Mouse (Mus musculus) hindbrain, embryonic 11.5 days (tissue): ENCODE data around the gene Eln. TPM values are rescaled to one million over a fixed set of nuclear protein-coding genes. Genes with fewer than 3 reads are reported as not detected.

ENCODE experiments used
- ATAC-seq: fragments of 200-750 bp; cut with Nextera tagmentation; 2 replicates; pipeline ENCODE4 v1.8.0; 2017; ENCODE audit warnings: mild to moderate bottlenecking, moderate TSS enrichment, moderate library complexity; ENCODE audit not compliant: low FRiP score
- DNase-seq: peaks from one replicate; pipeline ENCODE4 v3.0.0-alpha.2; 2015; ENCODE audit warnings: low spot score
- H3K27ac ChIP-seq: fragments of 300-500 bp; sonication (generic); 2 replicates; pipeline ENCODE4 v1.5.1; 2014; ENCODE audit warnings: mild to moderate bottlenecking, low read depth, low read length
- H3K27me3 ChIP-seq: fragments of 300-500 bp; sonication (generic); 2 replicates; pipeline ENCODE4 v1.6.1; 2014; ENCODE audit warnings: mild to moderate bottlenecking, low read length, moderate library complexity, mixed read lengths; ENCODE audit not compliant: control insufficient read depth, insufficient read depth
- H3K36me3 ChIP-seq: fragments of 300-500 bp; sonication (generic); 2 replicates; pipeline ENCODE4 v1.6.1; 2014; ENCODE audit warnings: mild to moderate bottlenecking, low read length, moderate library complexity, mixed read lengths; ENCODE audit not compliant: control insufficient read depth, insufficient read depth
- H3K4me1 ChIP-seq: fragments of 300-500 bp; sonication (generic); replicated peaks from 2 replicates; pipeline ENCODE4 v1.6.1; 2014; ENCODE audit warnings: low read length, mixed read lengths; ENCODE audit not compliant: control insufficient read depth, insufficient read depth
- H3K4me2 ChIP-seq: fragments of 300-500 bp; sonication (generic); replicated peaks from 2 replicates; pipeline ENCODE4 v1.6.1; 2014; ENCODE audit warnings: mild to moderate bottlenecking, low read depth, low read length
- H3K4me3 ChIP-seq: fragments of 300-500 bp; sonication (generic); 2 replicates; pipeline ENCODE4 v1.5.1; 2014; ENCODE audit warnings: low read depth, low read length
- H3K9ac ChIP-seq: fragments of 300-500 bp; sonication (generic); 2 replicates; pipeline ENCODE4 v1.6.1; 2014; ENCODE audit warnings: low read depth, low read length
- H3K9me3 ChIP-seq: fragments of 300-500 bp; sonication (generic); 2 replicates; pipeline ENCODE4 v1.6.1; 2016; ENCODE audit warnings: low read length; ENCODE audit not compliant: control insufficient read depth
- WGBS: fragments of 180-500 bp; shearing (Covaris S2); extraction: QIAGEN DNeasy Blood & Tissue Kit; methylation state at CpG from one replicate; pipeline ENCODE4 v1.1.7; 2014; 5-methylcytosine and 5-hydroxymethylcytosine counted together
- polyA plus RNA-seq: library from polyadenylated mRNA; unstranded; fragments of >200 nt; fragmentation: Nextera tagmentation; extraction: Ambion mirVana; gene quantifications from 2 replicates; pipeline ENCODE4 v1.2.1, GENCODE M21; 2014

Eln gene
- polyA plus RNA-seq, 1 experiment from 2014 or later = 1.7 TPM

GRCm38 (mm10) chr5:134739951-134740350, 7.2 kb downstream of the Eln start:
- Histone ChIP-seq H3K27me3 (no peaks in the 10 kb centered on the region; the same call in 1 of the 2 replicates), H3K4me1 (0 out of 2 replicates have a peak, but pooled peaks cover 2% of the 10 kb centered on the region), H3K4me3 (no peak overlapping the region), H3K27ac (no peak overlapping the region), H3K9ac (no peak overlapping the region), H3K9me3 (no peaks in the 10 kb centered on the region), H3K4me2 (no peak overlapping the region), H3K36me3 (no peaks in the 10 kb centered on the region)
- ATAC-seq (no peak), DNase-seq (no peak)
- 69% methylated on average over 3 of the region's 3 CpGs for WGBS

DNA sequence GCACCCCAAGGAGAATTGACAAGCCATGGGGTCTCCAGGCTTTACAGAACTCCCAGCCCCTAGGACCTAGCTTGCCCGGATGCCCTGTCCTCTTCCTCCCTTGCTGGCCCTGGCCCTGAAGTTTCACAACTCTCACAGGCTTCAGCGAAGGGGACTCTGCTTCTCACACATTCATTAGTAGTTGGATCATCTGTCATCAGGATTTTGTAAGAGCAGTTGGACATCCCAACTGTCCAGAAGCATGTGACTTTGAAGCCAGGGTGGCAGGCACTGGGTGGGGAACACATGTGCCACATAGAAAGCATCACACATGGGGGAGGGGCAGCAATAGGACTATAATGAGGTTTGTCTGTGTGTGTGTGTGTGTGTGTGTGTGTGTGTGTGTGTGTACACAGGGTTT, 12.2 kb downstream of the Eln start:
- Histone ChIP-seq H3K27me3 (no peaks in the 10 kb centered on the region), H3K4me3 (no peak overlapping the region), H3K27ac (no peak overlapping the region), H3K9ac (no peak overlapping the region), H3K9me3 (no peaks in the 10 kb centered on the region), H3K4me1 (no peaks in the 10 kb centered on the region), H3K36me3 (no peaks in the 10 kb centered on the region), H3K4me2 (no peak overlapping the region)
- WGBS = 89% methylated on average over 2 of the region's 2 CpGs
- no peak for ATAC-seq
- no peak for DNase-seq

- H3K36me3 ChIP-seq = no peaks in the 10 kb centered on the region
- H3K4me2 ChIP-seq = no peak overlapping the region
- no peaks in the 10 kb centered on the region for H3K9me3 ChIP-seq
- no peaks in the 10 kb centered on the region for H3K4me1 ChIP-seq
- no peak overlapping the region for H3K27ac ChIP-seq
- no peak overlapping the region for H3K9ac ChIP-seq
- 86% methylated on average over 5 of the region's 5 CpGs for WGBS
- no peak for DNase-seq
- H3K27me3 ChIP-seq = no peaks in the 10 kb centered on the region
- no peak overlapping the region for H3K4me3 ChIP-seq
- ATAC-seq = no peak
These were observed 13.1 kb downstream of the Eln start for GRCm38 (mm10) chr5:134734072-134734471.

- no peaks in the 10 kb centered on the region for H3K4me1 ChIP-seq
- H3K27ac ChIP-seq = no peak overlapping the region
- ATAC-seq = no peak
- no peaks in the 10 kb centered on the region for H3K36me3 ChIP-seq
- H3K4me2 ChIP-seq = no peak overlapping the region
- no peak for DNase-seq
- H3K27me3 ChIP-seq = no peaks in the 10 kb centered on the region
- WGBS = 69% methylated on average over 4 of the region's 4 CpGs
- no peak overlapping the region for H3K9ac ChIP-seq
- no peaks in the 10 kb centered on the region for H3K9me3 ChIP-seq
- no peak overlapping the region for H3K4me3 ChIP-seq
These were observed 13.9 kb downstream of the Eln start for GRCm38 (mm10) chr5:134733241-134733640.

- 93% methylated on average over 12 of the region's 12 CpGs for WGBS
- H3K4me2 ChIP-seq = no peak overlapping the region
- no peaks in the 10 kb centered on the region for H3K9me3 ChIP-seq
These were observed 18.0 kb downstream of the Eln start for GRCm38 (mm10) chr5:134729124-134729523.

GRCm38 (mm10) chr5:134728535-134728934, 18.6 kb downstream of the Eln start:
- H3K27ac ChIP-seq = no peak overlapping the region
- DNase-seq (no peak), ATAC-seq (no peak)
- H3K9me3 ChIP-seq = no peaks in the 10 kb centered on the region
- H3K4me1 ChIP-seq = no peaks in the 10 kb centered on the region
- H3K4me2 ChIP-seq = no peak overlapping the region
- no peaks in the 10 kb centered on the region for H3K27me3 ChIP-seq
- H3K4me3 ChIP-seq = no peak overlapping the region
- H3K9ac ChIP-seq = no peak overlapping the region
- H3K36me3 ChIP-seq = no peaks in the 10 kb centered on the region
- WGBS = 62% methylated on average over 3 of the region's 3 CpGs

More at GRCm38 (mm10) chr5:134729124-134729523, 18.0 kb downstream of the Eln start:
- Histone ChIP-seq H3K4me1 (no peaks in the 10 kb centered on the region), H3K4me3 (no peak overlapping the region), H3K36me3 (no peaks in the 10 kb centered on the region), H3K27ac (no peak overlapping the region), H3K27me3 (no peaks in the 10 kb centered on the region), H3K9ac (no peak overlapping the region)
- ATAC-seq (no peak), DNase-seq (no peak)

DNA sequence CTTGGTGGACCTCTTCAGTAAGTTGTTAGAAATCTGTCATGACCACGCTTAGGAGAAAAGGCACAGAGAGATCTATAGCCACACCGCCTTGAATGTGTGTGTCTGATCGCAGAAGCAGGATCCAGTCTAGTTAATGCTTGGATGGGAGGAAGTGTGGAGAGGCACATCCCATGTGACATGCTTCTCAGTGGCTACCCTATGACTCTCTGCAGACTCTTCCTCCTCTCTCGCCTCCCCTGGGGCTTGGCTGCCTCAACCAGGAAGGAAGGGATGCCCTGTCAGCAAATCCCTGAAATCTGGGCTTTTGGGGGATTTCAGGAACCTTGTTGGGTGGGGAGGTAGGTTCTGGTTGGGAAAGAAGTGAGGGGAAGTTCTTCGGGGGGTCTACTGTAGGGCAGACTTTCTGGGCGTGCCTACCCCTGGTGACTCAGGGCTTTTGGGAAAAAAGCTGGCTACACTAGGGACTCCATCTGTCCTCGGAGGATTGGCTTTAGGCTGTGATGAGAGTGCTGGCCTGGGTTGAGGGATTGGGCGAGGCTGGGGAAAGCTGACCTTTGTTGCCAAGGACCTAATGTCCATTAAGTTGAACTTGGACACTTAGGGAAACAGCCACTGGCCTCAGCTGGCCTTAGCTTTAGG, 20.0 kb downstream of the Eln start:
- no peaks in the 10 kb centered on the region for H3K27me3 ChIP-seq
- no peak for DNase-seq
- no peak overlapping the region for H3K9ac ChIP-seq
- H3K4me3 ChIP-seq = no peak overlapping the region
- ATAC-seq = no peak
- H3K36me3 ChIP-seq = no peaks in the 10 kb centered on the region
- 88% methylated on average over 8 of the region's 8 CpGs for WGBS
- H3K4me1 ChIP-seq = no peaks in the 10 kb centered on the region
- H3K9me3 ChIP-seq = no peaks in the 10 kb centered on the region
- H3K27ac ChIP-seq = no peak overlapping the region
- no peak overlapping the region for H3K4me2 ChIP-seq

DNA sequence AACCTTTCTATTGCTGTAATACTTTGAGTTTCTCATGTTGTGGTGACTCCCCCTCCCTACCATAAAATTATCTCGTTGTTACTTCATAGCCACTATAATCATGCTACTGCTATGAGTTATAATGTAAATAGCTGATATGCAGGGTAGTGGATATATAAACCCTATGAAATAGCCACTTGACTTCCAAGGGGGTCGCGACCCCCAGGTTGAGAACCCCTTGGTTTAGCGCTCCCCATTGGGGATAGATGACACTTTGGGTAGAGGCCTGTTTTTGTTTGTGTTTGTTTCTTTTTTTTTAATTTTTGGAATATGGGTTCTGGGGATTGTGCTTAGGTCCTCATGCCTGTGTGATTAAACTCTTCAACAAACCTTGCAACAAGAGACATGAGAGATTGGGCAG, 21.8 kb downstream of the Eln start:
- no peak for ATAC-seq
- Histone ChIP-seq H3K4me1 (no peaks in the 10 kb centered on the region), H3K36me3 (no peaks in the 10 kb centered on the region), H3K9ac (no peak overlapping the region), H3K27ac (no peak overlapping the region), H3K9me3 (no peaks in the 10 kb centered on the region), H3K4me3 (no peak overlapping the region), H3K4me2 (no peak overlapping the region), H3K27me3 (no peaks in the 10 kb centered on the region)
- whole genome bisulfite sequencing = 73% methylated on average over 4 of the region's 4 CpGs
- no peak for DNase-seq

GRCm38 (mm10) chr5:134720058-134720457, 27.1 kb downstream of the Eln start:
- Histone ChIP-seq H3K9ac (no peak overlapping the region), H3K27me3 (no peaks in the 10 kb centered on the region), H3K36me3 (no peaks in the 10 kb centered on the region), H3K9me3 (no peaks in the 10 kb centered on the region), H3K27ac (no peak overlapping the region), H3K4me2 (no peak overlapping the region), H3K4me1 (no peaks in the 10 kb centered on the region), H3K4me3 (no peak overlapping the region)
- 80% methylated on average over 4 of the region's 4 CpGs for WGBS
- no peak for DNase-seq
- no peak for ATAC-seq
